Mouse (Mus musculus): ENCODE results near the gene Defb42. TPM values are rescaled to one million over a fixed set of nuclear protein-coding genes. Genes with fewer than 3 reads are reported as not detected.

Defb42 gene
- not detected for total RNA-seq (2021)
- long read RNA-seq, experiment 1: 0 reads
- long read RNA-seq, experiment 2: 0 reads

DNA sequence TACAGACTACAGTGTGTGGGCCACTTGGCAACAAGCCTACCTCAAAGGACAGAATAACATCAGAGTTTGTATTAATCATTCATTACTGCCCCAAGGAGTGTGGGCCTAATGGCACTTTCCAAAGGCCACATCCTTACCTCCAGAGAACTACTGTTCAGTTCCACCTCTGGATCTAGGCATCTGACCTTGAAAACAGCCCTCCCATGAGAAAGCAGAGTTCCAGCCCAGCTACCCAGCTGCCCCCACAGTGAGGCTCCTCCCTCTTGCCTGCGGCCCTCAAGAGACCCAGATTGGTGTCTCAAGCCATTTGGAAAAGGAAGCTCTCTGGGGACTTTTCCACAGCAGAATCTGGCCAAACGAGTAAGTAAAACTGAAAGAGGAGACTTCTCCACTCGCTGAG is at the start of gene Defb42:
Gene Defb42, plus strand, starts transcription at position 301 of the 400 bp plus-strand sequence.
- no peak for DNase-seq

DNA sequence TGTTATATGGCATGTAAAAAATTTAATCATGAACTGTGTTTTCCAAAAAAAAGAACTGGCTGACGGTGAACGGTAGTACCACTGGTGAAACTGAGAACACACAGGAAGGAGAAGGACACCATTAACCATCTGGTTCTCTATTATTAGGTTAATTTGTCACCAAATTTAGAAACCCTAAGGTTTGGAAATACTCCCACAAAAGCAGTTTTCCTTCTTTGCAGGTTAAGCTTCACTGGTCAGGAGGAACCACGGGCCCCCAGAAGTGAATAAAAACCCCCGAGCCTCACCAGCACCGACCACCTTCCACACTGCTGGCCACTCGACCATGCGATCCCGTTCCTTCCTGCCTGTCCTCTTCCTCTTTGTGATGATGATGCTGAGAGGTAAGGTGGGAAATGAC is 49.0 kb upstream of the Defb42 start, which contains the start of gene Defb47:
Gene Defb47, plus strand, starts transcription at position 301 of the 400 bp plus-strand sequence.
- no peak for DNase-seq

GRCm38 (mm10) chr14:62998977-62999376 is 47.8 kb upstream of the Defb42 start:
- no peak for DNase-seq

- DNase-seq: no peak
These were observed 44.2 kb upstream of the Defb42 start for GRCm38 (mm10) chr14:63002588-63002987.

DNA sequence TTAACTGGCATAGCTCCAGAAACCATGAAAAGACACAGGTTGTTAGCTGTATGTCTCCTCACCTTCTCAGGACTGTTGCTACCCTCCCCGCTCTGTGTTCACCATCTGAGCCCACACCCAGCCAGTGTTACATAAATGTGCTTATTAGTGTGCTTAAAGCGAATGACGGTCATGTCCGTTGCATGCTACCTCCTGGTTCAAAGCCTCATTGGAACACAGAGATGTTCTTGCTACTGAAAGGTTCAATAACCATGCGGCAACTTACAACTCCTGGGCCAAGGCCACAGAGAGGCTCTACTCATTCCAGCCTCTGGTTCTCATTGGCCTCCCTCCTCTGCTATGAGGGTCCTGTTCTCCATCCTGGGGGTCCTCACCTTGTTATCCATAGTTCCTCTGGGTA is 35.3 kb upstream of the Defb42 start, which contains the start of gene Defb43:
Gene Defb43, plus strand, starts transcription at position 301 of the 400 bp plus-strand sequence.
- DNase-seq: no peak

- DNase-seq: no peak
These were observed 33.7 kb upstream of the Defb42 start for GRCm38 (mm10) chr14:63013082-63013481.

GRCm38 (mm10) chr14:63014667-63015066 is 32.1 kb upstream of the Defb42 start:
- no peak for DNase-seq

DNA sequence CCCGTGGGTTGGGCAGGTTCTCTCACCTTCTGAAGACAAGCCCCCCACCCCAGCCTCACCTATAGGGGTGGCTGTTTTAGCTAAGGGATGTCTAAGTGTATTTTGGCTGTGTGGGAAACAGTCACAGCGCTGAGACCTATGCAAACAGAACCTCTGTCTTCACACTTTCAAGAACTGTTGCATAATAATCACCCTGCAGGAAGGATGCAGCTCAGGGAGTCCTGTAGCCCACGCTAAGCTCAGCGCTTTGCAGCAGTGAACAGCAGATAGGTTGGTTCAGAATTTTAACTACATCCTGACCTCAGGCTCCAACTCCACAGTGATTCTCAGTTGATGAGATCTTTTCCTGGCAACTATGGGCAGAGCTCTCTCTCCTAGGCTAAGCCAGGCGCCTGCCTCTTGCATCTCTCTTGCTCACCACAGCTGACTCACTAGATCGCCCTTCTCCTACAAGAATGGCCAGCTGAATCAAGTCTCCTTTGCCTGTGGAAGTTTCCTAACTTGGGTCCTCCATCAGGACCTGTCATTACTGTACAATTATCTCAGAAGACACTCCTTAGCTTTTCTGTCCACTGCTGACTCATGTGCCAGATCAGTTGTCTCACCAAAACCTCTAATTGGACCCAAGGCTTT is 26.2 kb upstream of the Defb42 start:
- DNase-seq: no peak

GRCm38 (mm10) chr14:63049910-63050370 is 3.1 kb downstream of the Defb42 start, which contains the start of gene Defb30:
TSS of gene Defb30 (minus strand) at chr14:63049960.
- DNase-seq: no peak

- peak; percentile 12 for DNase-seq
These were observed 4.0 kb downstream of the Defb42 start for GRCm38 (mm10) chr14:63050769-63051168.

GRCm38 (mm10) chr14:63054729-63055128 is 7.9 kb downstream of the Defb42 start:
- peak; percentile 56 for DNase-seq

DNA sequence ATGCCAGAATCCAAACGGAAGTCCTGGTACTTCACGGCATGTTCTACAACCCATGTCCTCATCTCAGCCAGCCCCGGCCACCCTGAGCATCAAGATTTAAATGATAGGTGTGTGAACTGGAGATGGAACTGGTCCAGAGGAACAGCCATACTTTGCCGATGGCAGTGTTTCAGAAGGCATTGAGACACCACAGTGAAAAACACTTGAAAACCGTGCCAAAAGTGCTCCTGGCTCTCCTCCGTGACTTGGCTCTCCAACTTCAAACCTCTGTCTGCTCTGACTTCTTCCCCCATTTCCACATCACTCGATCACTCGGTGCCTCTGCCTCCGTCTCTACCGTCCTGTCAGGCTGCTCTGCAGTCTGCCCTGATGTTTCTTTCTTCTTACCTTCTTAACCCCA is 13.6 kb downstream of the Defb42 start:
- DNase-seq: no peak

GRCm38 (mm10) chr14:63062184-63062583 is 15.4 kb downstream of the Defb42 start:
- DNase-seq: no peak

GRCm38 (mm10) chr14:63065391-63065790 is 18.6 kb downstream of the Defb42 start:
- no peak for DNase-seq

DNA sequence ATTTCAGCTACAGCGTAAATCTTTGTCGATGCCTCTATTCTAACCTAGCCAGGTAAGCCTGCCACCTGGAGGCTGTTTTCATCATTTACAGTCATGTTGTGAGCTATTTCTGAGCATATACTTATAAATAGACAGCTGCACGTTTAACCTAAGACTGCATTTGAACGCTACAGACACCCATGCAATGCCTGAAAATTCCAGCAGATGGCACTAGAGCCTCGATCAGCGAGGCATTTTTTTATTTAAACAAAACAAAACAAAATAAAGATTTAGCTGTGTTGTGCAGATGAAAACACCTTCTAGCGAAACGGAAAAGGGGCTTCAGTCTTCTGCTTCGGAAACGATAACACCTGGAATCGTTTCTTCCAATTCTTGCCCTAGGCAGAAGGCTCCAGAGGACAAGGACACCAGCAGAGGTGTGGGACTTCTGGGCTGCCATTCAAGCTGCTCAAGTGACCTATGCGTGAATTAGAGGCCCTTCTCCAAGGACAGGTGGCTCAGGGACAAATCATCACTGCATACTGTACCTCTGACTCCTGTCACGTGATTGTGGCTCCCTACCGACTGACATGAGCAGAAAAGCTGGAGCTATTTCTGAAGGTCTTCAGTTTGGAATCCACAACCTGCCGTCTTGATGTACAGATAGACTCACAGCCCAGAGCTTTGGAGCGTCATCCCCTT is 20.0 kb downstream of the Defb42 start:
- DNase-seq: no peak

GRCm38 (mm10) chr14:63067708-63068107 is 20.9 kb downstream of the Defb42 start:
- DNase-seq: no peak

Other genes with a start within 250 kb of the Defb42 start
- 1 to 10 TPM; 5.8 to 6.2 TPM for gene Wdfy2, start 209.3 kb upstream of the Defb42 start, total RNA-seq (2021)
- gene Defb48, start 62.5 kb upstream of the Defb42 start, total RNA-seq (2021): not detected
- not detected for gene Defb47, start 48.9 kb upstream of the Defb42 start, total RNA-seq (2021)
- not detected for gene Defb43, start 35.2 kb upstream of the Defb42 start, total RNA-seq (2021)
- gene Defb30, start 3.0 kb downstream of the Defb42 start, total RNA-seq (2021): not detected

All from gastrocnemius, postnatal 25 days (tissue).